Mouse (Mus musculus) CD8-positive naive resting alpha-beta T cell, adult 2 months (primary cell): ENCODE data around the gene Rnf187.

Source experiments
- DNase-seq, 2 experiments: peaks; one replicate each; pipeline ENCODE4 v3.0.0; 2022; ENCODE audit warnings: low read depth in 2 of 2, low spot score in 2 of 2

The Rnf187 gene

GRCm38 (mm10) chr11:58947798-58948528 lies 9.2 kb upstream of the Rnf187 start:
- peak in 1 of 2 experiments; percentile 31 for DNase-seq

GRCm38 (mm10) chr11:58947306-58947705 lies 8.6 kb upstream of the Rnf187 start:
- DNase-seq: no peak

- no peak for DNase-seq
Measured at GRCm38 (mm10) chr11:58944136-58944535, 5.4 kb upstream of the Rnf187 start.

DNA sequence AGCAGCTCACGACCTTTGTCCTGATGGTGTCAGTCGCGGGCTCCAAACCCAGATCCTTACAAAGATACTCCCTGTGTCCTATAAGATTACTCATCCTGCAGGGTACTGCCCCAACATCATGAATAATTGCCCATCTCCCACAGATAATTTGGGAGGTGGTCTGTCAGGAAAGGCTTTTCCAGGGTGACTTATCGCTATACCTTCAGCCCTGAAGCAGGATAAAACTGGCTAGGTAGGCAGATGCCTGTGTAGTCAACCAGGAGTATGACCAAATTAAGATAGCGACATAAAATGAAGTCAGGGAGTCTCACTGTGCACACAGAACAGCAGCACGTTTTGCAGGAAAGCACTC lies 348 bp upstream of the Rnf187 start:
- DNase-seq: no peak

GRCm38 (mm10) chr11:58937909-58938308 lies 807 bp downstream of the Rnf187 start:
- DNase-seq: no peak

DNA sequence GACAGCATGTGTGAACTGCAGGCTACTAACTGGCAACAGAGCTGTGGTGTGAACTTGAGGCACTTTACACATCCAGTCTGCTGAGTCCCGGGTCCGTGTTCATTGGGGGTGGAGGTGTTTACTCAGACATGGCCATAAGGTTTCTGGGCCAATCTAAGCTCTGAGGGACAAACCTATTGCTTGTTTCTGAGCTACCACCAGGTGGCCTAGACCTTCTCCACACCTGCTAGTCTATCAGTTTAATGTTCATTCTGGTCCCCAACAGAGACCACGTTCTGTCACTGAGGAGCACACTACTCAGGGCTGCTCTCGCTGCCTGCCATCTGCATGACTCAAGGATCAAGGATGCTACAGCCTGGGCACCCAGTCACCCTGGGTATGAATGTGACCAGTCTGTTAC lies 7.1 kb downstream of the Rnf187 start:
- DNase-seq: no peak

- DNase-seq: no peak
Measured at GRCm38 (mm10) chr11:58930254-58930653, 8.5 kb downstream of the Rnf187 start.

DNA sequence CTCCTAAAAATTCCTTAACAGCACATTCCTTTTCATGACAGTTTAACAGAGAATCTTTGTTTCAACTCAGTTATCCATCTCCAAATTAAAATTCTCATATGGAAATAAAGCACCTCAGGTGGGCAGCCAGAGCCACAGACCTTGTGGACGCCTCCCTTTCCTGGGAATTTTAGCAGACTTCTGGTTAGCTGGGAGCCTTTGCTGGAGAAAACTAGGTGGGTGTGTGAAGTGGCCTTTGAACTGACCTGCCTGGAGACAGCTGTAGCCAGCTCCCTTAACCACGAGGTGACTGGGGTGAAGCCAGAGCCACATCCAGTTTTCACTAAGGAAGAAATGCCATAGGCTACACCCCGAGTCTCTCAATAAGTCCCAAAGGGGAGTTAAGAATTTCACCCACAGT lies 9.1 kb downstream of the Rnf187 start:
- DNase-seq: no peak

GRCm38 (mm10) chr11:58929055-58929454 lies 9.7 kb downstream of the Rnf187 start:
- DNase-seq: no peak

- peak; percentile 66 to 77 for DNase-seq
Measured at GRCm38 (mm10) chr11:58927790-58928651, 10.7 kb downstream of the Rnf187 start.

DNA sequence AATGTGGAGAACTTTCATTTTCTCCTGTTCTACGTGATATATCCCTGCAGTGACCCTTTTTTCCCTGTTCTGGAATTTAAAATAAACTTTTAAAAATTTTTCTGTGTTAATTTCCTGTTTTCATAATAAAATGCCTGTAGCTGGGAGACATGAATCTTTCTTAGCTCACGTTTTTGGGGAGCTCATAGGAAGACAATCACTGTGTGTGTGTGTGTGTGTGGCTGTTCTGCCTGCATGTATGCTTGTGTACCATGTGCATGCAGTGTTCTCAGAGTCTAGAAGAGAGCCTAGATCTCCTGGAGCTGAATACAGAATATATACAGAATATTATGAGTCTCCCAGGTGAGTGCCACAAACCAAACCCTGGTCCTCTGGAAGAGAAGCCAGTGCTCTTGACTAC lies 11.7 kb downstream of the Rnf187 start:
- no peak for DNase-seq

GRCm38 (mm10) chr11:58926651-58927050 lies 12.1 kb downstream of the Rnf187 start:
- DNase-seq: no peak

- no peak for DNase-seq
Measured at GRCm38 (mm10) chr11:58922420-58922819, 16.3 kb downstream of the Rnf187 start.

DNA sequence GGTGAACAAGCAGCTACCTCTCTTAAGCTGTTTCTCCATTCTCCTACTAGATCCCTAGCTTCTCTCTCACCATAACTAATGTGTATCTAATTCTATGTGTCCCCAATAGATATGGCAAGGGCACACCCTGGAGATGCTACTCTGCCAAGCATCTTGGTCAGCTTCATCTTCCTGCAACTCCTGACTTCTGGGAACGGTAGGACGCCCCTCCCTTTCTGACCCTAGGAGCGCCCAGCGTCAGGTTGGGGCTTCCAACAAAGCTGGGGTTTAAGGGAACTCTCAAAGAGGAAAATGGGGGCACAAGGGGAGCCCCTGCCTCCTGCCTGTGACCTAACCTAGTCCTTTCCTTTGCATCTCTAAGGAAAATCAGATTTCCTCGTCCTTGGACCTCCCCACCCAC lies 20.0 kb downstream of the Rnf187 start:
- no peak for DNase-seq

- no peak for DNase-seq
Measured at GRCm38 (mm10) chr11:58917745-58918366, 20.9 kb downstream of the Rnf187 start, which contains the start of gene Btnl10. Btnl10 (plus strand) TSS chr11:58917908.

DNA sequence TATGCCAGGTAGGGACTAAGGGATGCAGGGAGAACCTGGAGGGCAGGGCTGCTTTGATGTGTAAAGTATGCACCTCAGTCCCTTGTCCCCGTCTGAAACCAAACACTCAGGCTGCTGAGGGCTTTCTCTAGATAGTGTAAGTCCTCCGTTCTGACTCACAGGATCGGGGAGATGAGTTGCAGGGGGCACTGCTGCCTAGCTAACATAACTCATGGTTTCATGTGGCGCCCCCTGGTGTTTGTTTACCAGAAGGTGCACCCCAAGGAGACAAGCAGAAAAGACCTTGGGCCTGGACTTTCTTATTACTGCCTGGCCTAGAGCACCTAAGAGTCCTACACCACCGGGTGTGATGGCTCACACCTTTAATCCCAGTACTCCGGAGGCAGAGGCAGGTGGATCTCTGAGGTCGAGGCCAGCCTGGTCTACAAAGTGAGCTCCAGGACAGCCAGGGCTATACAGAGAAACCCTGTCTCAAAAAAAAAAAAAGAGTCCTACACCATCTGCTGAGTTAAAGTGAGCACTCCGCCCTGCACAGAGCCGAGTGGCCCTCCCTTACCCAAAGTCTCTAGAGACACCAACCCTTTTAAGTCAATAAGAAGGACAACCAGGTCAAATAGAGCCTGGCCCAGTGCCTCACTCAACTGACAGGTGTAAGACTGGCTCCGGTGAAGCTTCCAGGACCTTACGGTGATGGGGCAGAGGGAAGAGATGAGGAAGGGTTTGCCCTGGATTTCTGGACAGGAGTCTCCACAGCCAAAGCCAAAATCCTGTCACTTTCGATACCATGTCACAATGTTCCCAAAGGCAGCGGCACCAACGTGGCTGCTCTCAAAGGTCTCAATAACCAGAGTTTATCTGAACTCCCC lies 21.6 kb downstream of the Rnf187 start:
- peak; percentile 67 to 77 for DNase-seq

DNA sequence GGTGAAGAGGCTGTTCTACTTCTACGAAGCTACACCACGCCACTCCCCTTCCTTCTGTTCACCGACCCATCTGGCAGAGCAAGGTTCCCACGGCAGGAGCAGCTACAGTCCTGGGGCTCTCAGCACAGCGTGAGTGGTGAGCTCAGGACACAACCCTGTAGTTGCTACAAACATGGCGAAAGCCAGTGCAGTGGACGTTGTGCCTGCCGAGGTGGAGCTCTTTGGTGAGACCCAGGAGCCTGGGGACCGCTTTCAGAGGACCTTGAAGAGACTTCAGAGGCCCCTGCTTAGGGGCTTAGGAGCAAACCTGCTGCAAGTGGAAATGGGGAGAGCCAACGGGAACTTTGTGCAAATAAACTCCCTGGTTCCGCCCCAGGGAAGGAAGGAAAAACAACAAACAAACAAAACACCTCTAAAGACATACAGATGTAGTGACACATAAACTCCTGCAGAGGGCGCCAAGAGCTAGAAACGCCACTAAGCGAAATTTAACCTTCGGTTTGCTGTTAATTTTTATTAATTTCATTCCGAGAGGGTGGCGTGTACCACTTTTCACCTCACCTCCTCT lies 24.2 kb downstream of the Rnf187 start:
- DNase-seq: no peak

DNA sequence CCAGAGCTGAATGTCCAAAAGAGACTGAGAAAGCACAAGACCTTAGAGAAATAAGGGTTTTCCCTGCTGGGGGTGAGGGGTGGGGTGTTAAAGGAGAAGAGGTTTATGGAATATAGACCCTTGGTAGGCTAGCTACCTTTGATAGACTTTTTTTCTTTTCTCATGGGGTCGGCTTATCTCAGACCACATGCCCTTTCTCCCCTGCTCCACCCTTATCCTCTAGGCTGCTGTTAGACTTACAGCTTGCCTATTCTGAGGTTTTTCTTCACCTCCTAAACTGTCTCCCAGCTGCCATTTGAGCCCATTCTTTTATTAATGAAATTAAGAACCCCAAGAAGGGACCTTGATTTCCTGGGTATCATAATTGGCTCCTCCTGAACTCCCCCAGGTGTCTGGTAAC lies 24.9 kb downstream of the Rnf187 start:
- no peak for DNase-seq

- no peak for DNase-seq
Measured at GRCm38 (mm10) chr11:58904838-58905237, 33.9 kb downstream of the Rnf187 start.

DNA sequence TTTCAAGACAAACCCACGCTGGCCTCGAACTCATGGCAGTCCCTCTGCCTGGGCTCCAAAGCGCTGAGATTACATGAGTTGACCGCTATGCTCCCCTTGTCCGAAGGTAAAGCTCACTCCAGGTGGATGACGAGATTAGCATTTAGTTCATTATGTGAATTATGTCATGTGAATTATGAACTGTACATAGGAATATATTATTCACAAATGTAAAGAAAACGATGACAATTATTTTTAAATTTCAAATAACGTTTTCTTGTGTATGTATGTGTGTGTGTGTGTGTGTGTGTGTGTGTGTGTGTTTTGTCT lies 34.4 kb downstream of the Rnf187 start:
- no peak for DNase-seq
